Mouse (Mus musculus): ENCODE measurements around the gene Iqce.

DNA sequence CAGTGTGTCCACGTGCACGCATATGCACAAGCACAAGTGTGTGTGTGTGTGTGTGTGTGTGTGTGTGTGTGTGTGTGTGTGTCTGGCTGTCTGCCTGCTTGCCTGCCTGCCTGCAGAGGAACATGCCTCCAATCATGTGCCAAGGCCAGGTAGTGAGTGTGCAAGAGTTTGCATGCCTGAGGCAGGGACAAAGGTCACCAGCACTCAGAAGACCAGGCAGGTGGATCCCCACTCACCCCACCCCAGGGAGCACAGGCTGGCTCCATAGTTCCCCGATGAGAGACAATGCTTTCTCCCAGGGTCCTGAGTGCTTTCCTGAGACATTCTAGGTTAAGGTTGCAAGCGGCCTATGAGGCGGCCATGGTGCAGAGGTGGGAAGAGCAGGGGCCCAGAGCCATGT lies 77.9 kb downstream of the Iqce start:
- no peak for TF ChIP-seq CTCF (IDR thresholded peaks at IDR 0.05; ENCODE audit: control insufficient read depth, insufficient read depth, low read length)
- no peak for TF ChIP-seq POLR2A (IDR thresholded peaks at IDR 0.05; ENCODE audit: borderline replicate concordance, control insufficient read depth, low read depth, low read length)

All from bone marrow, adult 2 months (tissue).